ENCODE assay signal across 18 mouse cellular contexts in the genomic region with DNA sequence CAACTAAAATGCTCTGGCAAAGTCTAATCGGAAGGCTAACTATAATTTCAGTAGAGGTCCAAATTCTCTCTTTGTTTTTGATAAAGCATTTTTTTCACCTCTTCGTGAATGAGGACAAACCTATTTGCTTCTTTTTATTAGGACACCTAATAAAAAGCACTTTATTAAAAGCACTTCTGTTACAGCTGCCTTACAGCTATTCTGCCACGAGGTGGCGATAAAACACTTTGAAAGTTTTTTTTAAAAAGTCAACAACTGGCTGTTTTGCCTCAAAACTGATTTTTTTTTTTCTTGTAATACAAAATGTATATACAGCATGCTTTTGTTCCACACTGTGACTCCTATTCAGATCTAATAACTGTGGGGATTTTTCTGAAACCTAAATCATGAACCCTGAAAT. TPM values are rescaled to one million over a fixed set of nuclear protein-coding genes. Genes with fewer than 3 reads are reported as not detected.
"Had no signal": no experiment of that assay in that cellular context is flagged by ENCODE, and none has a peak within 500 bp of the region (broad histone marks: within the 10 kb centered on the region; RNA-seq: fewer than 3 reads in every experiment).

No protein-coding gene starts in this region.

RNA-seq across cellular contexts. Expression of a gene that starts 11.2 kb away (rescaled TPM):
- total RNA-seq: layer of hippocampus, adult 8-10 months; layer of hippocampus, postnatal 14 days; left cerebral cortex, adult 18-20 months; left cerebral cortex, postnatal 14 days; megakaryocyte progenitor cell, adult 5-6 weeks had no signal
- polyA plus RNA-seq: intestine, embryonic 15.5 days; kidney, adult 2 months; kidney, embryonic 15.5 days; limb, embryonic 10.5 days; limb, embryonic 14.5 days; liver, embryonic 12.5 days; liver, embryonic 16.5 days; lung, embryonic 16.5 days; midbrain, embryonic 15.5 days; neural tube, embryonic 13.5 days; spleen, adult 2 months; stomach, embryonic 15.5 days; thymus, postnatal 0 days had no signal

RNA-seq across cellular contexts. Expression of a gene that starts 12.3 kb away (rescaled TPM):
- total RNA-seq: layer of hippocampus, adult 8-10 months; layer of hippocampus, postnatal 14 days; left cerebral cortex, adult 18-20 months; left cerebral cortex, postnatal 14 days; megakaryocyte progenitor cell, adult 5-6 weeks had no signal
- polyA plus RNA-seq: intestine, embryonic 15.5 days; kidney, adult 2 months; kidney, embryonic 15.5 days; limb, embryonic 10.5 days; limb, embryonic 14.5 days; liver, embryonic 12.5 days; liver, embryonic 16.5 days; lung, embryonic 16.5 days; midbrain, embryonic 15.5 days; neural tube, embryonic 13.5 days; spleen, adult 2 months; stomach, embryonic 15.5 days; thymus, postnatal 0 days had no signal

RNA-seq across cellular contexts. Expression of a gene that starts 51.7 kb away (rescaled TPM):
- total RNA-seq: layer of hippocampus, adult 8-10 months; layer of hippocampus, postnatal 14 days; left cerebral cortex, adult 18-20 months; left cerebral cortex, postnatal 14 days; megakaryocyte progenitor cell, adult 5-6 weeks had no signal
- polyA plus RNA-seq: intestine, embryonic 15.5 days; kidney, adult 2 months; kidney, embryonic 15.5 days; limb, embryonic 10.5 days; limb, embryonic 14.5 days; liver, embryonic 12.5 days; liver, embryonic 16.5 days; lung, embryonic 16.5 days; midbrain, embryonic 15.5 days; neural tube, embryonic 13.5 days; spleen, adult 2 months; stomach, embryonic 15.5 days had no signal
